Mouse (Mus musculus): ENCODE results near the gene Srd5a1. TPM values are rescaled to one million over a fixed set of nuclear protein-coding genes. Genes with fewer than 3 reads are reported as not detected.

Srd5a1 gene
- polyA plus RNA-seq, 1 experiment from 2014 or later: 6.8 TPM

- H3K4me2 ChIP-seq (ENCODE audit: low read depth, low read length): no peak overlapping the region
- no peak overlapping the region for H3K27ac ChIP-seq (ENCODE audit: low read length)
- no peaks in the 10 kb centered on the region for H3K36me3 ChIP-seq (ENCODE audit: control insufficient read depth, insufficient read depth)
- WGBS: 50% methylated on average over 16 of the region's 16 CpGs
- H3K4me3 ChIP-seq (ENCODE audit: low read length): no peak overlapping the region
- H3K4me1 ChIP-seq (ENCODE audit: control insufficient read depth, insufficient read depth, low read length): peaks cover 20% of the 10 kb centered on the region
- H3K9me3 ChIP-seq (replicated peaks; ENCODE audit: control insufficient read depth, low read length): no peaks in the 10 kb centered on the region
- ATAC-seq (replicated peaks; ENCODE audit: extremely low read depth, insufficient read depth, low FRiP score): no peak
- H3K9ac ChIP-seq (ENCODE audit: low read length): no peak overlapping the region
- H3K27me3 ChIP-seq (ENCODE audit: control insufficient read depth, insufficient read depth, low read length): no peaks in the 10 kb centered on the region
These were observed 63.6 kb downstream of the Srd5a1 start for GRCm38 (mm10) chr13:69547488-69548180.

GRCm38 (mm10) chr13:69545019-69545418 is 66.2 kb downstream of the Srd5a1 start:
- Histone ChIP-seq H3K9ac (ENCODE audit: low read length) (no peak overlapping the region), H3K27ac (ENCODE audit: low read length) (no peak overlapping the region), H3K36me3 (ENCODE audit: control insufficient read depth, insufficient read depth) (no peaks in the 10 kb centered on the region), H3K4me2 (ENCODE audit: low read depth, low read length) (no peak overlapping the region), H3K4me1 (ENCODE audit: control insufficient read depth, insufficient read depth, low read length) (peaks cover 35% of the 10 kb centered on the region), H3K9me3 (replicated peaks; ENCODE audit: control insufficient read depth, low read length) (no peaks in the 10 kb centered on the region), H3K4me3 (ENCODE audit: low read length) (no peak overlapping the region), H3K27me3 (ENCODE audit: control insufficient read depth, insufficient read depth, low read length) (no peaks in the 10 kb centered on the region)
- no peak for ATAC-seq (replicated peaks; ENCODE audit: extremely low read depth, insufficient read depth, low FRiP score)
- WGBS: 43% methylated on average over 3 of the region's 3 CpGs

- peak overlapping the region; percentile 29 for H3K4me3 ChIP-seq (ENCODE audit: low read length)
- no peaks in the 10 kb centered on the region for H3K27me3 ChIP-seq (ENCODE audit: control insufficient read depth, insufficient read depth, low read length)
- 0 out of 2 replicates have a peak, but pooled peaks have one; percentile 20 for ATAC-seq (replicated peaks; ENCODE audit: extremely low read depth, insufficient read depth, low FRiP score)
- no peaks in the 10 kb centered on the region for H3K36me3 ChIP-seq (ENCODE audit: control insufficient read depth, insufficient read depth)
- no peaks in the 10 kb centered on the region for H3K9me3 ChIP-seq (replicated peaks; ENCODE audit: control insufficient read depth, low read length)
- peak overlapping the region; percentile 60 for H3K4me2 ChIP-seq (ENCODE audit: low read depth, low read length)
- peak overlapping the region; percentile 57 for H3K9ac ChIP-seq (ENCODE audit: low read length)
- H3K4me1 ChIP-seq (ENCODE audit: control insufficient read depth, insufficient read depth, low read length): peaks cover 49% of the 10 kb centered on the region
- 32% methylated on average over 12 of the region's 12 CpGs for WGBS
- peak overlapping the region; percentile 80 for H3K27ac ChIP-seq (ENCODE audit: low read length)
These were observed 67.6 kb downstream of the Srd5a1 start for GRCm38 (mm10) chr13:69543595-69543994.

- WGBS: 35% methylated on average over 17 of the region's 17 CpGs
- Histone ChIP-seq H3K4me1 (ENCODE audit: control insufficient read depth, insufficient read depth, low read length) (peaks cover 47% of the 10 kb centered on the region), H3K36me3 (ENCODE audit: control insufficient read depth, insufficient read depth) (no peaks in the 10 kb centered on the region), H3K9me3 (replicated peaks; ENCODE audit: control insufficient read depth, low read length) (no peaks in the 10 kb centered on the region), H3K27ac (ENCODE audit: low read length) (peak overlapping the region; percentile 80), H3K4me3 (ENCODE audit: low read length) (peak overlapping the region; percentile 29; the same call in 1 of the 2 replicates), H3K4me2 (ENCODE audit: low read depth, low read length) (peak overlapping the region; percentile 60), H3K9ac (ENCODE audit: low read length) (peak overlapping the region; percentile 57), H3K27me3 (ENCODE audit: control insufficient read depth, insufficient read depth, low read length) (no peaks in the 10 kb centered on the region)
- peak; percentile 63 for ATAC-seq (replicated peaks; ENCODE audit: extremely low read depth, insufficient read depth, low FRiP score)
These were observed 68.5 kb downstream of the Srd5a1 start for GRCm38 (mm10) chr13:69542571-69543352.

- no peaks in the 10 kb centered on the region for H3K27me3 ChIP-seq (ENCODE audit: control insufficient read depth, insufficient read depth, low read length)
- H3K9ac ChIP-seq (ENCODE audit: low read length): peak overlapping the region; percentile 42
- H3K4me1 ChIP-seq (ENCODE audit: control insufficient read depth, insufficient read depth, low read length): peaks cover 46% of the 10 kb centered on the region
- H3K4me2 ChIP-seq (ENCODE audit: low read depth, low read length): peak overlapping the region; percentile 23; the same call in 1 of the 2 replicates
- H3K36me3 ChIP-seq (ENCODE audit: control insufficient read depth, insufficient read depth): no peaks in the 10 kb centered on the region
- no peaks in the 10 kb centered on the region for H3K9me3 ChIP-seq (replicated peaks; ENCODE audit: control insufficient read depth, low read length)
- WGBS: 50% methylated on average over 10 of the region's 10 CpGs
- ATAC-seq (replicated peaks; ENCODE audit: extremely low read depth, insufficient read depth, low FRiP score): no peak
- no peak overlapping the region for H3K4me3 ChIP-seq (ENCODE audit: low read length)
- H3K27ac ChIP-seq (ENCODE audit: low read length): peak overlapping the region; percentile 15
These were observed 69.5 kb downstream of the Srd5a1 start for GRCm38 (mm10) chr13:69541776-69542175.

GRCm38 (mm10) chr13:69541209-69541608 is 70.0 kb downstream of the Srd5a1 start:
- peak overlapping the region; percentile 15 for H3K27ac ChIP-seq (ENCODE audit: low read length)
- no peaks in the 10 kb centered on the region for H3K36me3 ChIP-seq (ENCODE audit: control insufficient read depth, insufficient read depth)
- 44% methylated on average over 6 of the region's 6 CpGs for WGBS
- H3K27me3 ChIP-seq (ENCODE audit: control insufficient read depth, insufficient read depth, low read length): no peaks in the 10 kb centered on the region
- peaks cover 46% of the 10 kb centered on the region for H3K4me1 ChIP-seq (ENCODE audit: control insufficient read depth, insufficient read depth, low read length)
- no peak overlapping the region for H3K4me3 ChIP-seq (ENCODE audit: low read length)
- no peak overlapping the region for H3K4me2 ChIP-seq (ENCODE audit: low read depth, low read length)
- ATAC-seq (replicated peaks; ENCODE audit: extremely low read depth, insufficient read depth, low FRiP score): no peak
- H3K9me3 ChIP-seq (replicated peaks; ENCODE audit: control insufficient read depth, low read length): no peaks in the 10 kb centered on the region
- peak overlapping the region; percentile 42 for H3K9ac ChIP-seq (ENCODE audit: low read length)

GRCm38 (mm10) chr13:69538327-69538726 is 72.9 kb downstream of the Srd5a1 start:
- Histone ChIP-seq H3K36me3 (ENCODE audit: control insufficient read depth, insufficient read depth) (no peaks in the 10 kb centered on the region), H3K27ac (ENCODE audit: low read length) (no peak overlapping the region), H3K4me2 (ENCODE audit: low read depth, low read length) (no peak overlapping the region), H3K4me3 (ENCODE audit: low read length) (no peak overlapping the region), H3K9ac (ENCODE audit: low read length) (no peak overlapping the region), H3K27me3 (ENCODE audit: control insufficient read depth, insufficient read depth, low read length) (no peaks in the 10 kb centered on the region), H3K4me1 (ENCODE audit: control insufficient read depth, insufficient read depth, low read length) (peaks cover 45% of the 10 kb centered on the region), H3K9me3 (replicated peaks; ENCODE audit: control insufficient read depth, low read length) (no peaks in the 10 kb centered on the region)
- ATAC-seq (replicated peaks; ENCODE audit: extremely low read depth, insufficient read depth, low FRiP score): no peak
- 27% methylated on average over 4 of the region's 4 CpGs for WGBS

GRCm38 (mm10) chr13:69537366-69537765 is 73.9 kb downstream of the Srd5a1 start:
- peaks cover 40% of the 10 kb centered on the region for H3K4me1 ChIP-seq (ENCODE audit: control insufficient read depth, insufficient read depth, low read length)
- no peaks in the 10 kb centered on the region for H3K9me3 ChIP-seq (replicated peaks; ENCODE audit: control insufficient read depth, low read length)
- no peak for ATAC-seq (replicated peaks; ENCODE audit: extremely low read depth, insufficient read depth, low FRiP score)
- H3K4me2 ChIP-seq (ENCODE audit: low read depth, low read length): no peak overlapping the region
- H3K9ac ChIP-seq (ENCODE audit: low read length): no peak overlapping the region
- H3K27me3 ChIP-seq (ENCODE audit: control insufficient read depth, insufficient read depth, low read length): no peaks in the 10 kb centered on the region
- H3K36me3 ChIP-seq (ENCODE audit: control insufficient read depth, insufficient read depth): no peaks in the 10 kb centered on the region
- H3K27ac ChIP-seq (ENCODE audit: low read length): no peak overlapping the region
- H3K4me3 ChIP-seq (ENCODE audit: low read length): no peak overlapping the region
- 81% methylated on average over 7 of the region's 7 CpGs for WGBS

- no peaks in the 10 kb centered on the region for H3K27me3 ChIP-seq (ENCODE audit: control insufficient read depth, insufficient read depth, low read length)
- WGBS: 73% methylated on average over 4 of the region's 4 CpGs
- H3K9me3 ChIP-seq (replicated peaks; ENCODE audit: control insufficient read depth, low read length): no peaks in the 10 kb centered on the region
- no peak for ATAC-seq (replicated peaks; ENCODE audit: extremely low read depth, insufficient read depth, low FRiP score)
- peaks cover 42% of the 10 kb centered on the region for H3K4me1 ChIP-seq (ENCODE audit: control insufficient read depth, insufficient read depth, low read length)
- H3K36me3 ChIP-seq (ENCODE audit: control insufficient read depth, insufficient read depth): no peaks in the 10 kb centered on the region
- peak overlapping the region; percentile 96; the same call in 1 of the 2 replicates for H3K27ac ChIP-seq (ENCODE audit: low read length)
- peak overlapping the region; percentile 94; the same call in 1 of the 2 replicates for H3K4me2 ChIP-seq (ENCODE audit: low read depth, low read length)
- H3K9ac ChIP-seq (ENCODE audit: low read length): no peak overlapping the region; the same call in 1 of the 2 replicates
- H3K4me3 ChIP-seq (ENCODE audit: low read length): no peak overlapping the region
These were observed 75.2 kb downstream of the Srd5a1 start for GRCm38 (mm10) chr13:69536021-69536420.

Measured in heart, embryonic 16.5 days (tissue).